Mouse (Mus musculus): ENCODE measurements at regions not wholly inside any gene's neighbourhood (a gene's known extent, or its start where the extent isn't known, plus 50 kb on each side); places are given as distances from the start of the nearest gene placed in this dataset.
"Not testable (repeated sequence)": the region's sequence is repeated elsewhere in the genome, so short reads cannot be mapped to it uniquely, and the experiment has no call there.

GRCm38 (mm10) chr13:44458744-44459143, 270.5 kb upstream of the Jarid2 start:
- no peak for DNase-seq

DNA sequence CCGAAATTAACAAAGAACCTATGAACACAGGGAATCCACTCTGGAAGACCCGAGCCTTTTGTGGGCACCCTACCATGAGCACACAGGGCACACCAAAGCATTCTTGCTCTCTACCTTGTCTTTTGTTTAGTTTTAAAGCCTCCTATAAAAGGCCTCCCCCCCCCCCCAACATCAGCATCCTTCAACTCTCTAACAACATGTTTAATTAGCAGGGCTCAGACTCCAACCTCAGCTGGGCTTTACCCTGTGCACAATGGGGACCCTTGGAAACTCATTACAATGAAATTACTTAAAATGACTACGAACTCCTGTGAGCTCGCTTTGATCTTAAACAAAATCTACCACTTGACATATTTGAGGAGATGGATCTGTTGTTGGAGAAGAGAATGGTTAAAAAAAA, 270.1 kb upstream of the Jarid2 start:
- DNase-seq, result no peak

DNA sequence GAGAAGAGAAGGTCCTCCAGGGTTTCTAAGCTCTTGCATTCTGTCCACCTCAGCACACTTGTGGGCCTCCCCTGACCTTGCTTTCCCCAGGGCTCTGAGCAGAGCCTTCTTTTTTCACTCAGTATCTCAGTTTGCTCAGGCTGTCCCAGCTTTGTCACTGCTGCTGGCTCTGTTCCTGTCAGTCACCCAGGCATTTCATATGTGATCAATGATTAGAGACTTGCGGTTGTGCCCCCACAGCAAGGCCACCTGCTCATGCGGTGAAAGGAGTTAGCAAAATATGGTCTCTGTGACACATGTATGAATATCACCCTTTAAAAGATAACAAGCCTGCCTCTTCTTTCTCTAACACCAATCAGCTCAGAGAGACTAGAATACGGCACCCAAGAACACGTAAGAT, 265.6 kb upstream of the Jarid2 start:
- DNase-seq, result no peak

- no peak for DNase-seq
Measured at GRCm38 (mm10) chr13:44465567-44465966, 263.7 kb upstream of the Jarid2 start.

DNA sequence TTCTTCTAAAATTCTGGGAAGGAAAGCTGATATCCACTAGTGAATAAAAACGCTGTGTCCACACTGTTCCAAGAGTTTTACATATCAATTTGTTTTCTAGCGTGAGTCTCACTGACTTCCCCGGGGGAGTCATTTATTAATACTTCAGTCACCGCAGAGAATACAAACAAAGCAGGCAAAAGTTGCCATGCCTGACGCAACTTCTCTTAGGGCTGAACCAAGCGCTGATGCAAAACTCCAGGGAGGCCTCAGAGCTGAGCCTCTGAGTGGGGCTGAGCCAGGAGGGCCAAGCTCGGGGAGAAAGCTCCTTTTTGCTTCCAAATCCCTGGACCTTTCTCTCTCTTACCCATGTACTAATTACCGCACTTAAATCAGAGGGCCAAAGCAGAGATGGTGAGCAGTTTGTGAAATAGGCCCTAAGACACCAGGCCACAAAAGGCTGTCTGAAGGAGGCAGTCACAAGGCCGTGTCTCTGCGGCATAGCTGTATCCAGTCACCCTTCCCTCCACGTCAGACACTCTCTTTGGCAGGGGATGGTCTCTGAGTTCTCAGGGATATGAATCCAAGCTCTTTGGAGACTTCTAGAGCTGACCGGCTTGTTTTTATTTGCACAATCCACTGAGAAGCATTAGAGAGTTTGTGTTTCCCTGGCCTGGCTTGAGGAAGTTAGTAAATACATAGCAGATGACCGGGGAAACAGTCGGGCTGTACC, 260.2 kb upstream of the Jarid2 start:
- peak; percentile 68 for DNase-seq

GRCm38 (mm10) chr13:44469675-44470074, 259.6 kb upstream of the Jarid2 start:
- no peak for DNase-seq

DNA sequence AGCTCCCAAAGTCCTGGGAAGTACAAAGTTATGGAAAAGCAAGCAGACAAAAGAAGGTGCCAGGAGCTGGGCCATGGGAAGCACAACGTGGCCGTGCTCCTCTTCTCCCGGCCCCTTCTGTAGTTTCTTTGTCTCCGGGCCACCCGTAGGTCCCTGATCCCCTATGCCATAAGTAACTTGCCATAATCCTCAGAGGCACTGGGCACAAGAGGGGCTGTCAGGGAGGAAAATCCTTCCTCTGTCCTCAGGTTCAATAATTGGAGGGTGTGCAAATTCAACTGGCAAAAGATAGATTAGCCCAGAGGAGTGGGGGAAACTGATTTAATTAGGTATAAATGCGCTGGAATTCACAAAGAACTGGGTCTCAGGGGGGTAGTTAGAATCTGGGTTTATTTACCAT, 256.1 kb upstream of the Jarid2 start:
- DNase-seq, result no peak

DNA sequence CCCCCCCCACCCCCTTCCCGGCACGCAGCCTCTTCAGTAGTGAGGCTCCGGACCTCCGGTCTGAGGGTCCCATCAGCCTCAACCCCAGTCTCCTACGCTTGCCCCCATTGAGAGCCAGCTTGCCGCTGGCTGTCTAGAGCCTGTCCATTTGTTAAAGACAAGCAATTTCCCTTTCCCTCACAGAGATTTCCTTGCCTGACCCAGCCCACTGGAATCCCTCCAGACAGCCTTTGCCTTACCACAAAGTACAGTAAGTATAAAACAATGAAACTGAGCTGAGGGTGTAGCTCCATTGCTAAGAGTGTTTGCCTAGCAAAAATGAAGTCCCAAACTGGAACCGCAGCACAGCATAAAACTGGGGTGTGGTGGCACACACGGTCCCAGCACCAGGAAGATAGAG, 252.4 kb upstream of the Jarid2 start:
- peak; percentile 66 for DNase-seq

DNA sequence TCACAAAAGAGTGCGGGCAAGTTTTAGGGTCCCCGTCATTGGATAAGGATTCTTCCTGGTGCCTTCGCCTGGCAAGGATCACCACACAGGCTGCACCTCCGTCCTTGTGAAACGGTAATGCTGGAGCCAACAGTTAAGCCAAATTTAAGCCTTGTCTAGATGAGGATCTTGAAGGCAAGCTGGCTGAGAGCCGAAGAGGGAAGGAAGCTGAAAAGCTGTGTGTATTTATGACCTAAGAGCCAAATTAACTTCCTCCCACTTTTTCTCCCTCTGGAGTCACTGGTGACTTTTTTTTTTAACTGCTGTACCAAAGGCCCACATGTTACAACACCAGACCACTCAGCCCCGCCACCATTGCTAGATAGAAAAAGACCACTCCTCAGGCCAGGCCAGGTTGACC, 249.1 kb upstream of the Jarid2 start:
- peak; percentile 40 for DNase-seq

DNA sequence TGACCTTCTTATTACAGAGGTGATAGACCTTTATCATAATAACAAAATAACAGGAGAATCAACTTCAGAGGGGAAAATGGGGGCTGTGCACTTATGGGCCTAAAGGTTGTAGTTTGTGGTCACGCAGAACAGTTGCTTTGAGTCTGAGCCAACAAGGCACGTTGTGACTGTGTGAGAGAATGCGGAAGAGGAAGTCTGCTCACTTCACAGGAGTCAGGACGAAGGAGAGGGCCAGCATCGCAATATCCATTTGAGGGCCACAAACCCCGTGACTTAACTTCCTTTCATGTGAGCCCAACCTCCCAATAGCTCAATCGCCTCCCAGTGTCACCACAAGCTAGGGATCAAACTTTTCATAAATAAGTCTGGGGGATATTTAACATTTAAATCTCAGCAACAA, 246.6 kb upstream of the Jarid2 start:
- DNase-seq, result no peak

DNA sequence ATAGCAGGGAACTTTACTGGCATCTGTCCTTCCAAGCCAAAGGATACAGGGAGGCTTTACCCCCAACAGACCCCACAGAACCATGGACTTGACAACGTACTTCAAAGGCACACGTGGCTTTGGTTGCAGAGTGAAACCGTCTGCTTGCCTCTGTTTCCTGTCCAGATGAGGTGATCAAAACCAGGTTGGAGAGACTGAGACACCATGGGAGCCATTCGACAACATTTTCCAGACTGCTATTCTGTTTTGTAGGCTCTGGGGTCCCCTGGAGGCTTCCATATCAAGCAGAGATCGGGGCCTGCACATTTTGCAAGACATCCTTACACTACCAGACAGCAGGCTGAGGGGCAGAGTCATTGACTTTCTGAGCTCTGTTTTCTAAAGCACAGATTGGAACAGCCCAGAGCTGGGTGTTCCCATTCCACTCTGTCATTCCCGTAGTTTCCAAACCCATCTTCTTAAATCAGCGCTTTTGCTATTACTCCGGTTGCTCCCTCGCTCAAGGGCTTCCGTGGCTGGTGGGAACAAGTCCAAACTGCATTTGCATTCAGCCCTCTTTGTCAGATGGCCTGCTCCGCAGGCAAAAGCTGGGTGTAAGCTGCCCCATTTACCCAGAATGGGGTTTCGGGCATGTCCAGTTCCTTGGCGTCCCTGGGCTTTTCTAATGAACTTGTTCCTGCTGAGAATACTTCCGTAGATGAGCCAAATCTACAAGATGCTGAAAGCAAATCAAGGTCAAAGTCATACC, 244.5 kb upstream of the Jarid2 start:
- DNase-seq, result no peak

DNA sequence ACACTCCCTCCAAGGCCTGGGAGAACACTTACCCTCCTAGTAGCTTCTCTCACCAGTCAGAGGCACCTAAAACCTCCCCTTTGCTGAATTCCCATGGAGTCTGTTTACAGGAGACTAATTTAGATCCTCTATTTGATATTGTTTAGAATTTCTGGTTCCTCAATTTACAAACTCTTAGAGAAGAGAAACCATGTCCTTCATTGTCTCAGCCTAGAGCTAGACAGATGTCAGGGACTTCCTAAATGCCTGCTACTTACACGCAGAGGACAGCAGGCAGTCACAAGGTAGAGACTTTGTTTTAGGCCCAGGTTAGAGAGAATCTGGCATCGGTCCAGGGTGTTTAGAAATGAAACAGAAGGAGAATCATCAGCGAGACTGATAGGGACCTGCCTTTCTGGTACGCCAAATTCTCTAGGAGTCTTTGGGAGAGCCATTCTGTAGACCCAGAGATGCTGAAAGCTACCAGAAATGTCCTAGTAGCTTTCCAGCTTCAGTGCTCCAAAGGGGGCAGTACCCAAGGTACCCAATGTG, 238.3 kb upstream of the Jarid2 start:
- no peak for DNase-seq

- no peak for DNase-seq
Measured at GRCm38 (mm10) chr13:44493884-44494283, 235.4 kb upstream of the Jarid2 start.

GRCm38 (mm10) chr13:44495450-44495849, 233.8 kb upstream of the Jarid2 start:
- no peak for DNase-seq

DNA sequence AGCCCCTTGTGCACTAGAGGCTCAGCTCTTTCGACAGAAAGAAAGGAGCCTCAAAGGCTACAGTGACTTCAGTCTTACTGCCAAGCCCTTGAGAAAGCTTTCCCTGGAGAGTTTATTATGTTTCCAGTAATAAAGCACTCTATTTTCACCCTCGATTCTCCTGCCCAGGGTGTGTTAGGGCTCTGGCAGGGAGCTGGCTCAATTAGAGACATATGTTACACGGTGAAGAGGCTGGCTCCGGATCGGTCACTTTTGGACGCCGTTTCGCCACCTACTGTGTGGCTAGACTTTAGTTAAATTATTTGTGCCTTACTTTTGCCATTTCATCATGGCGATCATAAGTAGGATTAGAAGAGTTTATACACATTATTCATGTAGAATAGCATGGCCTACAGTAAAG, 232.7 kb upstream of the Jarid2 start:
- peak; percentile 43 for DNase-seq

- not testable (repeated sequence) for DNase-seq
Measured at GRCm38 (mm10) chr13:44500896-44501295, 228.4 kb upstream of the Jarid2 start.

GRCm38 (mm10) chr13:44501777-44502321, 227.4 kb upstream of the Jarid2 start:
- DNase-seq, result no peak

GRCm38 (mm10) chr13:44502612-44503256, 226.5 kb upstream of the Jarid2 start:
- peak; percentile 33 for DNase-seq

DNA sequence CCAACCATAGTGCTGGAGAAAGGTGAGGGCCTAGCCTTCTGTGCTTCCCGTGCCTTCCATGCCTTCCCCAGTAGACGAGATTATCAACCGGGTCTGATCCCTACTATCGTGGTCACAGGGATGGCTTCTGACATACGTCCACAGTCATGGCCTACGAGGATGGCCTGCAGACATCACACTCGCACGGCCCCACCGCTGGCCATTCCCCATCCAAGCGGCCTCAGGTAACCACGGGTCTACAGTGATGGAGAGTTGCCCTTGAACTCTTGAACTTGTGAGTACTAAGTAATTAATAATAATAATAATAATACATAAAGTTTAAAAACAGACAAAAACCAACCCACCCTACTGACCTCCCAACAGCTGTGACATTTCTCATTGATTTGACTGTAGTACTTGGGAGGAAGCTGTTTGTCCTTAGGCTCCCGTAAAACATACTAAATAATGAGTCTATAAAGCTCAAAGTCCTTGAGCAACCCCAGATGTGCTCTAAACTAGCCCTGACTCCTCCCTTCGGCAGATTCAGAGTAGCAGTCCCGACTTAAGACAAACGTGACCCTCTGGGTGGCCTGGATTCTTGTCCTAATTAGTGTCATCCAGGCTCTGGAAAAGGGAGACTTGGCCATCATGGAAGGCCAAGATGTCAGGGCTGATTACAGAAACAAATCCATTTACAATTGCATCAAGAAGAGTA, 225.9 kb upstream of the Jarid2 start:
- no peak for DNase-seq

GRCm38 (mm10) chr13:44504455-44504854, 224.8 kb upstream of the Jarid2 start:
- no peak for DNase-seq

GRCm38 (mm10) chr13:44506975-44507374, 222.3 kb upstream of the Jarid2 start:
- no peak for DNase-seq

GRCm38 (mm10) chr13:44509526-44510159, 219.6 kb upstream of the Jarid2 start:
- DNase-seq, result peak; percentile 51

Data from adrenal gland, postnatal 10 days (tissue).